Mouse (Mus musculus): ENCODE measurements around the gene Naa16. TPM values are rescaled to one million over a fixed set of nuclear protein-coding genes. Genes with fewer than 3 reads are reported as not detected.

Gene Naa16
- 24.2 and 25.3 TPM in 2 replicates for polyA plus RNA-seq (2012; rRNA removed)

DNA sequence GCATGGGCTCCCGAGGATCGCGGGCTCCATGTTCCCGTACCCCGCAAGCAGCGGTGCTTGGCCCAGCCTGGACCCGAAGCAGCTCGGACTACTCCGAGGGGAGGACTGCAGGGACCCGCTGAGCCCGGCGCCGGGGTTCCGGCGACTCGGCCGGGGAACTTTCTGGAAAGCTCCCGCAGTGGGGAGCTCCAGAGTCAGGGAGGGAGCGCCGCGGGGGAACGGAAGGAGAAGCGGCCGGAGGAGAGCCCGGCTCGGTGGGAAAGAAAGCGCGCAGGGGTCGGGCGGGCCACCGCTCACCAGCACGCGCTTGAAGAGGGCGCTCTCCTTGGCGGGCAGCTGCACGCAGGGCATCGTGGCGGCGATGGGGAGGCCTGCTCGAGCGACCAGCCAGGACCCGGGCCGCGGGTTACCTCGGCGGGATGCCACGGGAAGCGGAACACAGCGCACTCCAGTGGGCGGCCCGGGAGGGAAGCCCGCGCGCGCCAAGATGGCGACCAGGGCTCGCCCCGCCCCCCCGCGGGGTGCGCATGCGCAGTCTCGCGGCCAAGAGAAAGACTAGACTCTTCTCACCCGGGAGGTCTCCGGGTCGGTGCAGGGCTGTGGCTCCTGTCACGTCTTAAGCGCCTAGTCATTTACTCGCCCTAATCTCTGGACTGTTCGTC lies at the start of gene Naa16:
Gene Naa16 (minus strand): TSS at position 514 of the 662 bp plus-strand sequence.

GRCm38 (mm10) chr14:79425979-79426729 lies 35.6 kb upstream of the Naa16 start, which contains the start of gene Kbtbd7:
TSS of gene Kbtbd7 (plus strand) at chr14:79426511.

DNA sequence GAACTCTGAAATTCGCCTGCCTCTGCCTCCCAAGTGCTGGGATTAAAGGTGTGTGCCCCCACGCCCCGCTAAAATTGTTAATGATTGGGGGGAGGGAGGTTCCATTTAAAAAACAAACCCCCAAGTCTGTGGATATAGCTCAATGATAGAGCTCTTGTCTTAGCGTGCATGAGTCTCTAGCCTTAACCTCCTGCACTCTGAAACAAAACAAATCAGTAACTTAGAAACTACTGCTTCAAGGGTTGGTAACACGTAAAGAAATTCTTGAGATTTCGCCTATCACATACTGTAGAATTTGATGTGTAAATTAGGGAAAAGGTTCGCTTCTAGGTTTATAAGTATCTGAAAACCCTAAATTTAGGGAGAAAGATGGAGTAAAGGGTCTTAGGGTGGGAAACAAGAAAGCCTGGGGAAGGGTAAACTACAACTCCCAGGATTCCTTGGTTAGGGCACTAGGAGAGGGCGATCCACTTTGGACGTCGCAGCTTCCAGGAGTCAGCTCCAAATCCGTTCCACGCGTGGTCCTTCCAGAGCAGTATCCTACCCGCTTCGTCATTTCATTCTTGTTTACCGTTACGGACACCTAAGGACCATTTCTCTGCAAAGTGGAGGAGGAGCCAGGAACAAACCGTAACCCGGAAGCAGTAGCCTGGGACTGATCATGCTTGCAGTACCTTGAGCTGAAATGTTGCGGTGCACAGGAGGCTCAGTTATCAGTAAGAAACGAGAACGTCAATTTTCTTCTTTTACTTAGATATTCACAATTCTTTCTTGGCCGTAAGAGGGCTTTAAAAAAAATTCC lies 6.9 kb upstream of the Naa16 start, which contains the start of gene Mtrf1:
Gene Mtrf1 (plus strand): TSS at position 452 of the 802 bp plus-strand sequence.

GRCm38 (mm10) chr14:79301466-79301875 lies 89.1 kb downstream of the Naa16 start, which contains the start of gene Rgcc:
TSS of gene Rgcc (minus strand) at chr14:79301645.

Other genes with a start within 250 kb of the Naa16 start
- gene Zfp957, start 143.4 kb downstream of the Naa16 start, polyA plus RNA-seq (2012; rRNA removed), result not detected in 2 replicates
- gene Rgcc, start 89.1 kb downstream of the Naa16 start, polyA plus RNA-seq (2012; rRNA removed), result 36.4 and 38.9 TPM in 2 replicates
- 6.3 and 7.1 TPM in 2 replicates for gene Mtrf1, start 7.0 kb upstream of the Naa16 start, polyA plus RNA-seq (2012; rRNA removed)
- 8.4 and 11.1 TPM in 2 replicates for gene Kbtbd7, start 35.7 kb upstream of the Naa16 start, polyA plus RNA-seq (2012; rRNA removed)
- 3.8 and 3.9 TPM in 2 replicates for gene Kbtbd6, start 61.1 kb upstream of the Naa16 start, polyA plus RNA-seq (2012; rRNA removed)
- 6.1 and 8.5 TPM in 2 replicates for gene Elf1, start 90.4 kb upstream of the Naa16 start, polyA plus RNA-seq (2012; rRNA removed)
- gene Wbp4, start 90.7 kb upstream of the Naa16 start, polyA plus RNA-seq (2012; rRNA removed), result 29.7 and 53.5 TPM in 2 replicates
- gene Sugt1, start 196.9 kb upstream of the Naa16 start, polyA plus RNA-seq (2012; rRNA removed), result 97.9 and 121 TPM in 2 replicates